Mouse (Mus musculus) ES-CJ7 (cell line): ENCODE results near the gene Olfr874.

Experiments
- DNase-seq: peaks from one replicate; pipeline ENCODE4 v3.0.0; 2011; ENCODE audit warnings: low read depth, low spot score

Olfr874 gene

DNA sequence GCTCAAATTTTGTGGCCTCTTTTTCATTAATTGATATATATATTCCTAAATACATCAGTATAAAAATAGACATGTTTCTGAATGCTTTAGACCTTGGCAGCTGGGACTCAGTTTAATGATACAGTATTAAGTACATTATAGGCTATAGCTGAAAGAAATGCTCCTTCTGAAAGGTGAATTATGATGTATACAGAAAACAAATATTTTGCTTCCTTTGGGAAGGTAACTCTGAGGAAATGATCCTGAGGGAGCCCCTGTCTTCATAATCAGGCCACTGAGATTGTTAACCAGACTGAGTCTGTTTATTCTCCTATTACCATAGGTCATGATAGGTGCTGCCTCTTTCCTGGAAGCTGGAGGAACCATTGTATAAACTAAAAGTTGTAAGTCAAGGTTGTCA lies at the start of gene Olfr874:
Gene Olfr874, plus strand, starts transcription at position 301 of the 400 bp plus-strand sequence.
- DNase-seq: no peak

- DNase-seq: no peak
Measured at GRCm38 (mm10) chr9:37716150-37716549, 28.8 kb upstream of the Olfr874 start, which contains the start of gene Olfr160. TSS of gene Olfr160 (minus strand) at chr9:37716250.

GRCm38 (mm10) chr9:37734310-37734709 lies 10.6 kb upstream of the Olfr874 start:
- no peak for DNase-seq

GRCm38 (mm10) chr9:37750319-37751075 lies 5.6 kb downstream of the Olfr874 start:
- peak; percentile 67 for DNase-seq

- no peak for DNase-seq
Measured at GRCm38 (mm10) chr9:37751467-37751866, 6.6 kb downstream of the Olfr874 start.

DNA sequence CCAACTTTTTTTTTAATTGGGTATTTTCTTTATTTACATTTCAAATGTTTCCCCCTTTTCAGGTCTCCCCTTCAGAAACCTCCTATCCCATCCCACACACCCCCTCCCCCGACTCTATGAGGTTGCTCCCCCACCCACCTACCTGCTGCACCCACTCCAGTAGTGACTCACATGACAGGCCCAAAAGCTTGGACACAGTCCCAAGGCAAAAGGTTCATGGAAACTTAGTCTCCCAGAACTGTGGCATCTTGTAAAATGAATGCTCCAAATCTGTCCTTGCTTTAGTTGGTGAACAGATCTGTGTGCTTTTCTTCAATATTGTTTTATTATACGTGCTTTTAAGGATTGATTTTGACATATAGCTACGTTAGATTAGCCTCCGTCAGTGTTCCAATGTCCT lies 7.1 kb downstream of the Olfr874 start:
- DNase-seq: no peak

DNA sequence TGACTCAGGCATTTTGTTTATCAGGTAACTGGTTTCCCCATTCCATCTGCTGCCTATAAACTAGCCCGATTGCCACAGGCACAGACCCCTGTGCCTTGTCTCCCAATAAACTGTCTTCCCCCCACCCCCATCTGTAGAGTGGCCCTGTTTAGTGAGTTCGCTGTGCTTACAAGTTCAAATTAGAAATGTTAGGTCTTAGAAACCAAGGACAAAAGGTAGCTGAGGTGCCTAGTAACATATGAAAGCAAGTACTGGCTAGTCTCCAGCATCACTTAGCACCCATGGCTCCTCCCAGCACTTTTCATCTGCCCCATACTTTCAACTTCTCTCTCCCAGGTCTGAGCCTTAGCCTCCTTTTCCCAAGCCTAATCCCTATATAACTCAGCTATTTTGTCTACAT lies 16.8 kb downstream of the Olfr874 start:
- no peak for DNase-seq

- DNase-seq: peak; percentile 71
Measured at GRCm38 (mm10) chr9:37762541-37762940, 17.6 kb downstream of the Olfr874 start.

DNA sequence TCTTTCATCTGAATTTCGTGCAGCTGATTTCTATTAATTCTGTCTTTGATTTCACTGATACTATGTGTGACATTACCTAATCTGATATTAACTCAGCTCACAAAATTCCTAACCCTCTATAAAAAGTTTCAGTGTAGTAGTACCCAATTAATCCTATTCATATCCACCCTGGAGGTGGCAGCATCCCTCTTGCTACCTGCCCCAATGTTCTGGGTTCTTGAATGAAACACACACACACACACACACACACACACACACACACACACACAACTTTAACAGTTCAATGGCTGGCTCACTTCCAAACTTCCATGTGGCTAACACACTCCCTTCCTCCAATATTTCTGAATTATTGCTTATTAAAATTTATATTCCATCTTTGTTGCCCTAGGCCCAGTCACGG lies 25.8 kb downstream of the Olfr874 start:
- no peak for DNase-seq

GRCm38 (mm10) chr9:37771759-37772158 lies 26.9 kb downstream of the Olfr874 start, which contains the start of gene Olfr875:
TSS of gene Olfr875 (plus strand) at chr9:37771857.
- DNase-seq: no peak

DNA sequence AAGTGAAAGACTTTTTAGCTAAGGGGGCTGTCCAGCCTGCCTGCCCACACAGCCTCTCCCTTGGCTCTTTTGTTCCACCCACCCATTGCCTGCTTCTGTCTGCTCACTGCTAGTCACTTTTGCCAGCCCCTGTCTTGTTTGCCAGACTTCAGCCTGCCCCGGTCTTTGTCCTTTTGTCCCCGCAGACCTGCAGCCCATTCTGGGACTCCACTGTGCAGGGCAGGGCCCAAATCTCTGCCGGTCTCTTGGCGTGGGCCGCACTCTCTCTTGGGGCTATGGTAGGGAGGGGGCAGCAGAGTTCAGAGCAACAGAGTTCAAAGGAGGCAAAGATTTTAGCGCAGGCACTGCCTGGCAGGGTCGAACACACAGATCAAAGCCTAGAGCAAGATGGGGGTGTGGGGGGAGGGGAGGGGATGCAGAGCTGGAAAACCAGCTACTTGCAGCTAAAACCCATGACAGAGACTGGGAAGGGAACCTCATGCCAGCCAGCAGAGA lies 37.9 kb downstream of the Olfr874 start:
- peak; percentile 69 for DNase-seq

DNA sequence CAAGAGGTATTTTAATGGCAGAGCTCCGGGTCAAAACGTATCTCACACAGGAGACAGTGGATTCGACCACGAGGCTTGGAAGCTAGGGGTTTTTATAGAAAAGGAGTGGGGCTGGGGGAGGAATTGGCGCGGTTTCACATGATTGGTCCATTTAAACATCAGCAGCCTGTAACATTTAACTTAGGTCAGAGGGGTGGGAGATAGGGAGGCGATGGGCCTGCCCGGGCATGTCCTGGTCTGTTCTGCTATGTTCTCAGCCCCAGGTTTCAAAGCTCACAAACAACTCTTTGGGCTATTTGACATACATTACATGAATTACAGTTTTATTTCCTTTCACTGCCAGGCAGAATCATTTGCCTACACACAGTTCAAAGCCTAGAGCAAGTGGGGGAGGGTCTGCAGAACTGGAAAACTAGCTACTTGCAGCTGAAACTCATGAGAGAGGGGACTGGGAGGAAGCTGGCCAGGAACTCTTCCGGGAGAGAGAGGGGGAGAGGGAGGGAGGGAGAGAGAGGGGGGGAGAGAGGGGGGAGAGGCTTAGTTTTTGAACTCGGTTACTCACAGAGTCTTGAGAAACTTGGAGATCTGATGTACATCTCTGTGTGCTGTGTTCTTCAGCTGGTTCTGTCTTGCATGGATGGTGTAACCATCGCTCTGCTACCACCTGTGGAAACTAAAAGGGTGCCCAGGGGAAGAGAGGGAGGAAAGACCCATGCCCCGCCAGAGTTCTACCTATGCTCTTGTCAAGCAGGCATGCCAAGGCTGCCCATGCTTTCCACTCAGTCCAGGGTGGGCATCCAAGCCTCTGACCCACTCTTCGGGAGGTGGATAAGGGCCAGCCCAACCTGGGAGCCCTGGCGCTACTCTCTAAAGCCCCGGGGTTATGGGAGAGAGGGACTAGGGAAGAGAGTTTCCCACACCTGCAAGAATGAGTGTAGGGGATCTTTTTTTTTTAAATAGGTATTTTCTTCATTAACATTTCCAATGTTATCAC lies 38.8 kb downstream of the Olfr874 start:
- peak; percentile 40 for DNase-seq

- no peak for DNase-seq
Measured at GRCm38 (mm10) chr9:37786411-37786810, 41.5 kb downstream of the Olfr874 start.
